Mouse (Mus musculus): Measurements from ENCODE around the gene Bcl9. TPM values are rescaled to one million over a fixed set of nuclear protein-coding genes. Genes with fewer than 3 reads are reported as not detected.

The Bcl9 gene
- polyA plus RNA-seq, 1 experiment: 22.8 TPM

- no peak overlapping the region for H3K27ac ChIP-seq (ENCODE audit: control insufficient read depth, insufficient read depth, low read length)
- H3K4me1 ChIP-seq (replicated peaks; ENCODE audit: control insufficient read depth, insufficient read depth, low read length): peaks cover 4% of the 10 kb centered on the region
- no peak overlapping the region for H3K4me3 ChIP-seq (ENCODE audit: control insufficient read depth, insufficient read depth, low read length)
- TF ChIP-seq POLR2A (IDR thresholded peaks at IDR 0.05; ENCODE audit: control insufficient read depth, extremely low read depth, insufficient read depth, low read length, poor library complexity): no peak
- no peak for TF ChIP-seq CTCF (IDR thresholded peaks at IDR 0.05; ENCODE audit: borderline replicate concordance, control insufficient read depth, extremely low read depth, insufficient read depth, low read length, poor library complexity)
- peaks cover 4% of the 10 kb centered on the region; the same call in 1 of the 2 replicates for H3K36me3 ChIP-seq (ENCODE audit: control insufficient read depth, insufficient read depth, low read length)
- 57% methylated on average over 3 of the region's 3 CpGs for WGBS
- no peaks in the 10 kb centered on the region for H3K27me3 ChIP-seq (ENCODE audit: control insufficient read depth, insufficient read depth, low read length)
- DNase-seq: no peak
Measured at GRCm38 (mm10) chr3:97206521-97206920, 91.2 kb downstream of the Bcl9 start.

- peak; percentile 33 for DNase-seq
- WGBS: 10% methylated on average over 14 of the region's 14 CpGs
- Histone ChIP-seq H3K4me1 (replicated peaks; ENCODE audit: control insufficient read depth, insufficient read depth, low read length) (peaks cover 4% of the 10 kb centered on the region), H3K4me3 (ENCODE audit: control insufficient read depth, insufficient read depth, low read length) (no peak overlapping the region), H3K27ac (ENCODE audit: control insufficient read depth, insufficient read depth, low read length) (no peak overlapping the region), H3K36me3 (ENCODE audit: control insufficient read depth, insufficient read depth, low read length) (no peaks in the 10 kb centered on the region), H3K27me3 (ENCODE audit: control insufficient read depth, insufficient read depth, low read length) (no peaks in the 10 kb centered on the region)
- no peak for TF ChIP-seq CTCF (IDR thresholded peaks at IDR 0.05; ENCODE audit: borderline replicate concordance, control insufficient read depth, extremely low read depth, insufficient read depth, low read length, poor library complexity)
- no peak for TF ChIP-seq POLR2A (IDR thresholded peaks at IDR 0.05; ENCODE audit: control insufficient read depth, extremely low read depth, insufficient read depth, low read length, poor library complexity)
Measured at GRCm38 (mm10) chr3:97203880-97204279, 93.8 kb downstream of the Bcl9 start.

GRCm38 (mm10) chr3:97201943-97202342 lies 95.8 kb downstream of the Bcl9 start:
- no peaks in the 10 kb centered on the region for H3K27me3 ChIP-seq (ENCODE audit: control insufficient read depth, insufficient read depth, low read length)
- no peaks in the 10 kb centered on the region for H3K36me3 ChIP-seq (ENCODE audit: control insufficient read depth, insufficient read depth, low read length)
- TF ChIP-seq POLR2A (IDR thresholded peaks at IDR 0.05; ENCODE audit: control insufficient read depth, extremely low read depth, insufficient read depth, low read length, poor library complexity) (no peak), CTCF (IDR thresholded peaks at IDR 0.05; ENCODE audit: borderline replicate concordance, control insufficient read depth, extremely low read depth, insufficient read depth, low read length, poor library complexity) (peak; percentile 87)
- peaks cover 4% of the 10 kb centered on the region for H3K4me1 ChIP-seq (replicated peaks; ENCODE audit: control insufficient read depth, insufficient read depth, low read length)
- WGBS: 80% methylated on average over 5 of the region's 5 CpGs
- H3K4me3 ChIP-seq (ENCODE audit: control insufficient read depth, insufficient read depth, low read length): no peak overlapping the region
- no peak overlapping the region for H3K27ac ChIP-seq (ENCODE audit: control insufficient read depth, insufficient read depth, low read length)
- DNase-seq: peak; percentile 64

GRCm38 (mm10) chr3:97199261-97199660 lies 98.5 kb downstream of the Bcl9 start:
- peaks cover 4% of the 10 kb centered on the region for H3K4me1 ChIP-seq (replicated peaks; ENCODE audit: control insufficient read depth, insufficient read depth, low read length)
- H3K27ac ChIP-seq (ENCODE audit: control insufficient read depth, insufficient read depth, low read length): no peak overlapping the region
- H3K27me3 ChIP-seq (ENCODE audit: control insufficient read depth, insufficient read depth, low read length): no peaks in the 10 kb centered on the region
- H3K4me3 ChIP-seq (ENCODE audit: control insufficient read depth, insufficient read depth, low read length): no peak overlapping the region
- H3K36me3 ChIP-seq (ENCODE audit: control insufficient read depth, insufficient read depth, low read length): no peaks in the 10 kb centered on the region
- DNase-seq: no peak
- WGBS: 89% methylated on average over 4 of the region's 4 CpGs
- no peak for TF ChIP-seq POLR2A (IDR thresholded peaks at IDR 0.05; ENCODE audit: control insufficient read depth, extremely low read depth, insufficient read depth, low read length, poor library complexity)
- TF ChIP-seq CTCF (IDR thresholded peaks at IDR 0.05; ENCODE audit: borderline replicate concordance, control insufficient read depth, extremely low read depth, insufficient read depth, low read length, poor library complexity): no peak

- DNase-seq: no peak
- Histone ChIP-seq H3K27ac (ENCODE audit: control insufficient read depth, insufficient read depth, low read length) (no peak overlapping the region), H3K4me1 (replicated peaks; ENCODE audit: control insufficient read depth, insufficient read depth, low read length) (no peaks in the 10 kb centered on the region), H3K4me3 (ENCODE audit: control insufficient read depth, insufficient read depth, low read length) (no peak overlapping the region), H3K27me3 (ENCODE audit: control insufficient read depth, insufficient read depth, low read length) (no peaks in the 10 kb centered on the region), H3K36me3 (ENCODE audit: control insufficient read depth, insufficient read depth, low read length) (no peaks in the 10 kb centered on the region)
- WGBS: 96% methylated on average over 8 of the region's 8 CpGs
- TF ChIP-seq POLR2A (IDR thresholded peaks at IDR 0.05; ENCODE audit: control insufficient read depth, extremely low read depth, insufficient read depth, low read length, poor library complexity) (no peak), CTCF (IDR thresholded peaks at IDR 0.05; ENCODE audit: borderline replicate concordance, control insufficient read depth, extremely low read depth, insufficient read depth, low read length, poor library complexity) (no peak)
Measured at GRCm38 (mm10) chr3:97196571-97196970, 101.1 kb downstream of the Bcl9 start.

- peak; percentile 61 for DNase-seq
- Histone ChIP-seq H3K4me3 (ENCODE audit: control insufficient read depth, insufficient read depth, low read length) (no peak overlapping the region), H3K4me1 (replicated peaks; ENCODE audit: control insufficient read depth, insufficient read depth, low read length) (no peaks in the 10 kb centered on the region), H3K27me3 (ENCODE audit: control insufficient read depth, insufficient read depth, low read length) (no peaks in the 10 kb centered on the region), H3K36me3 (ENCODE audit: control insufficient read depth, insufficient read depth, low read length) (no peaks in the 10 kb centered on the region), H3K27ac (ENCODE audit: control insufficient read depth, insufficient read depth, low read length) (no peak overlapping the region)
- 50% methylated on average over 10 of the region's 10 CpGs for WGBS
- no peak for TF ChIP-seq POLR2A (IDR thresholded peaks at IDR 0.05; ENCODE audit: control insufficient read depth, extremely low read depth, insufficient read depth, low read length, poor library complexity)
- TF ChIP-seq CTCF (IDR thresholded peaks at IDR 0.05; ENCODE audit: borderline replicate concordance, control insufficient read depth, extremely low read depth, insufficient read depth, low read length, poor library complexity): peak; percentile 84
Measured at GRCm38 (mm10) chr3:97185098-97185860, 112.4 kb downstream of the Bcl9 start.

Measured in thymus, adult 2 months (tissue).